Mouse (Mus musculus) CD4-positive, CD25-positive, alpha-beta regulatory T cell, adult 2 months (primary cell): ENCODE measurements around the gene Alk.
"Not testable (repeated sequence)": the region's sequence is repeated elsewhere in the genome, so short reads cannot be mapped to it uniquely, and the experiment has no call there.

Experiments used
- DNase-seq: peaks from one replicate; pipeline ENCODE4 v3.0.0-alpha.2; 2012; ENCODE audit warnings: low read depth, low spot score

Alk gene

GRCm38 (mm10) chr17:72528481-72528880 is 75.9 kb downstream of the Alk start:
- no peak for DNase-seq

GRCm38 (mm10) chr17:72527481-72527880 is 76.9 kb downstream of the Alk start:
- DNase-seq, result no peak

GRCm38 (mm10) chr17:72526356-72526755 is 78.1 kb downstream of the Alk start:
- no peak for DNase-seq

- no peak for DNase-seq
Measured at GRCm38 (mm10) chr17:72524839-72525238, 79.6 kb downstream of the Alk start.

- no peak for DNase-seq
Measured at GRCm38 (mm10) chr17:72523006-72523405, 81.4 kb downstream of the Alk start.

GRCm38 (mm10) chr17:72522381-72522780 is 82.0 kb downstream of the Alk start:
- DNase-seq, result peak; percentile 2

GRCm38 (mm10) chr17:72521353-72521752 is 83.1 kb downstream of the Alk start:
- DNase-seq, result no peak

GRCm38 (mm10) chr17:72510746-72511145 is 93.7 kb downstream of the Alk start:
- DNase-seq, result no peak

- no peak for DNase-seq
Measured at GRCm38 (mm10) chr17:72508678-72509394, 95.6 kb downstream of the Alk start.

- DNase-seq, result no peak
Measured at GRCm38 (mm10) chr17:72505213-72505612, 99.2 kb downstream of the Alk start.

- no peak for DNase-seq
Measured at GRCm38 (mm10) chr17:72504581-72504980, 99.8 kb downstream of the Alk start.

- DNase-seq, result no peak
Measured at GRCm38 (mm10) chr17:72495395-72495794, 109.0 kb downstream of the Alk start.

GRCm38 (mm10) chr17:72485623-72486022 is 118.8 kb downstream of the Alk start:
- DNase-seq, result no peak

- not testable (repeated sequence) for DNase-seq
Measured at GRCm38 (mm10) chr17:72479260-72479659, 125.2 kb downstream of the Alk start.

- DNase-seq, result no peak
Measured at GRCm38 (mm10) chr17:72477889-72478405, 126.5 kb downstream of the Alk start.

- DNase-seq, result no peak
Measured at GRCm38 (mm10) chr17:72476956-72477355, 127.5 kb downstream of the Alk start.

GRCm38 (mm10) chr17:72474166-72474565 is 130.3 kb downstream of the Alk start:
- no peak for DNase-seq

GRCm38 (mm10) chr17:72448477-72448876 is 155.9 kb downstream of the Alk start:
- DNase-seq, result no peak

- no peak for DNase-seq
Measured at GRCm38 (mm10) chr17:72445204-72446177, 158.9 kb downstream of the Alk start.

GRCm38 (mm10) chr17:72417451-72417850 is 187.0 kb downstream of the Alk start:
- no peak for DNase-seq

GRCm38 (mm10) chr17:72414676-72415075 is 189.8 kb downstream of the Alk start:
- DNase-seq, result no peak

GRCm38 (mm10) chr17:72404813-72405212 is 199.6 kb downstream of the Alk start:
- DNase-seq, result no peak
